Mouse (Mus musculus): ENCODE data around the gene Id2. TPM values are rescaled to one million over a fixed set of nuclear protein-coding genes. Genes with fewer than 3 reads are reported as not detected.

Id2 gene
- polyA plus RNA-seq, 1 experiment from 2014 or later: 373 TPM

GRCm38 (mm10) chr12:25124431-25125238 lies 27.7 kb upstream of the Id2 start:
- no peaks in the 10 kb centered on the region for H3K27me3 ChIP-seq
- no peak overlapping the region for H3K9ac ChIP-seq (replicated peaks)
- H3K4me1 ChIP-seq (replicated peaks): peaks cover 57% of the 10 kb centered on the region
- 12% methylated on average over 19 of the region's 19 CpGs for WGBS
- no peak overlapping the region for H3K4me3 ChIP-seq (replicated peaks)
- ATAC-seq (ENCODE audit: insufficient number of reproducible peaks, insufficient read depth, low FRiP score, low TSS enrichment, low read depth): peak; percentile 43; the same call in 1 of the 2 replicates
- no peaks in the 10 kb centered on the region for H3K36me3 ChIP-seq
- peak overlapping the region; percentile 36 for H3K27ac ChIP-seq
- peak overlapping the region; percentile 29; the same call in 1 of the 2 replicates for H3K4me2 ChIP-seq
- H3K9me3 ChIP-seq: no peaks in the 10 kb centered on the region

DNA sequence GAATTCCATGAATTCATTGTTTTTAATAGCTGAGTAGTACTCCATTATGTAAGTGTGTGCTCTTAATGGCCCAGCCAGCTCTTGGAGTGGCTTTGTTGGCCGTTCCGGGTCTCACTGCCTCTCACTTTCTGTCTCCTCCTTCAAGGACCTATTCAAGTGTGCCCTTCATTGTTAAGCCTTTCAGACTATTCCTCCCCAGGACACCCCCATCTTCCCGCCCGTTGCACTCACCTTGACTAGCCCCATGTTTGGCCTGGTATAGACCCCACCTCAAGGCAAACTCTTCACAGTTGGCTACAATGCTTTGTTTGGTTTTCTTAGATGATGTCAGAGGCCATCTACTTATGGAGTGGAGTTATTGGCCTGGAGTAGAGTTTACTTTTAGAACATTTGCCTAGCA lies 23.8 kb upstream of the Id2 start:
- no peak for ATAC-seq (ENCODE audit: insufficient number of reproducible peaks, insufficient read depth, low FRiP score, low TSS enrichment, low read depth)
- Histone ChIP-seq H3K4me3 (replicated peaks) (no peak overlapping the region), H3K4me1 (replicated peaks) (peaks cover 24% of the 10 kb centered on the region), H3K4me2 (no peak overlapping the region), H3K36me3 (no peaks in the 10 kb centered on the region), H3K27me3 (no peaks in the 10 kb centered on the region), H3K9me3 (no peaks in the 10 kb centered on the region), H3K9ac (replicated peaks) (no peak overlapping the region), H3K27ac (no peak overlapping the region)
- 95% methylated on average over 4 of the region's 4 CpGs for WGBS

DNA sequence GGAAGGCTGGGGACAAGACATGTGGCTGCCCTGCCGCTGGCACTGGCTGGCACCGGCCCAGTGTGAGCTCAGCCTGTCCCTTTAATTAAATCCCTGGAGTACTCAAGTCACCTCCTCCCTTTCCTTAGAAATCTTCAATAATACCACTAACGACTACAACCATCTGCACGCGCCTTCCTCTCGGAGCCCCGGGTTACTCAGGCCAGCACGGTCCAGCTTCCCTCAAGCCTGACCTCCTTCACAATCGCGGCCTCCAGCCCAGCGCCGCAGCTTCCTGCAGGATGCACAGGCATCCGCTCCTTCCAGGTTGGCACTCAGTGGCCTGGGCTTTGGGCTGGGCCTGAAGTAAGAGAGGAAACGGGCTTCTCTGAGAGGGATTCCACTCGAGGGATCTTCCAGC lies 22.3 kb upstream of the Id2 start:
- Histone ChIP-seq H3K9ac (replicated peaks) (no peak overlapping the region), H3K4me2 (no peak overlapping the region), H3K36me3 (no peaks in the 10 kb centered on the region), H3K4me1 (replicated peaks) (peaks cover 9% of the 10 kb centered on the region), H3K27me3 (no peaks in the 10 kb centered on the region), H3K9me3 (no peaks in the 10 kb centered on the region), H3K27ac (no peak overlapping the region), H3K4me3 (replicated peaks) (no peak overlapping the region)
- no peak for ATAC-seq (ENCODE audit: insufficient number of reproducible peaks, insufficient read depth, low FRiP score, low TSS enrichment, low read depth)
- WGBS: 55% methylated on average over 15 of the region's 15 CpGs

- no peak overlapping the region for H3K27ac ChIP-seq
Observed at GRCm38 (mm10) chr12:25117856-25118511, 21.0 kb upstream of the Id2 start.

GRCm38 (mm10) chr12:25116126-25116525 lies 19.2 kb upstream of the Id2 start:
- ATAC-seq (ENCODE audit: insufficient number of reproducible peaks, insufficient read depth, low FRiP score, low TSS enrichment, low read depth): no peak
- Histone ChIP-seq H3K36me3 (no peaks in the 10 kb centered on the region), H3K9me3 (no peaks in the 10 kb centered on the region), H3K27ac (no peak overlapping the region), H3K4me1 (replicated peaks) (no peaks in the 10 kb centered on the region), H3K27me3 (no peaks in the 10 kb centered on the region), H3K4me2 (no peak overlapping the region), H3K4me3 (replicated peaks) (no peak overlapping the region), H3K9ac (replicated peaks) (no peak overlapping the region)
- WGBS: 79% methylated on average over 2 of the region's 2 CpGs

More at GRCm38 (mm10) chr12:25117856-25118511, 21.0 kb upstream of the Id2 start:
- Histone ChIP-seq H3K4me3 (replicated peaks) (no peak overlapping the region), H3K9ac (replicated peaks) (no peak overlapping the region), H3K9me3 (no peaks in the 10 kb centered on the region), H3K36me3 (no peaks in the 10 kb centered on the region), H3K27me3 (no peaks in the 10 kb centered on the region), H3K4me2 (no peak overlapping the region), H3K4me1 (replicated peaks) (no peaks in the 10 kb centered on the region)
- WGBS: 83% methylated on average over 4 of the region's 4 CpGs
- no peak for ATAC-seq (ENCODE audit: insufficient number of reproducible peaks, insufficient read depth, low FRiP score, low TSS enrichment, low read depth)

GRCm38 (mm10) chr12:25114426-25114825 lies 17.5 kb upstream of the Id2 start:
- no peak overlapping the region for H3K4me2 ChIP-seq
- H3K9me3 ChIP-seq: no peaks in the 10 kb centered on the region
- ATAC-seq (ENCODE audit: insufficient number of reproducible peaks, insufficient read depth, low FRiP score, low TSS enrichment, low read depth): no peak
- WGBS: 74% methylated on average over 1 of the region's 1 CpGs
- H3K4me3 ChIP-seq (replicated peaks): no peak overlapping the region
- H3K36me3 ChIP-seq: no peaks in the 10 kb centered on the region
- no peaks in the 10 kb centered on the region for H3K4me1 ChIP-seq (replicated peaks)
- H3K9ac ChIP-seq (replicated peaks): no peak overlapping the region
- no peak overlapping the region for H3K27ac ChIP-seq
- H3K27me3 ChIP-seq: no peaks in the 10 kb centered on the region

DNA sequence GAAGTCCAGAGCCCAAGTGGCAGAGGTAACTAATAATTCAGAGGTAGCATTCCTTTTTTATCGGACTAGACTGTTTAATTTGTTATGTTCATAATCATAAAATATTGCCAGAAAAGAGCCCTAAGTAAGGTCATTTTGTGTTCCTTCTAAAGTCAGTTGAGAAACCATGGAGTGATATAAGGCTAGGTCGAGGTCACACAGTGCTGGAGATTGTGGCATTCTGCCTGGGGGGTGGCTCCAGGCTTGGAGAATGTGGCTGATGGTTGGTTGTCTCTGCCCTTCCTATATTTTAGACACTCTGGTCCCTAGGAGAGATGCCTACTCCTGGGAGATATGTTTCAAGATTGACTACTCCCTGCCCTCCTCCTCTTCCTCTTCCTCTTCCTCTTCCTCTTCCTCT lies 16.4 kb upstream of the Id2 start:
- Histone ChIP-seq H3K4me1 (replicated peaks) (no peaks in the 10 kb centered on the region), H3K9me3 (no peaks in the 10 kb centered on the region), H3K27ac (no peak overlapping the region), H3K4me2 (no peak overlapping the region), H3K27me3 (no peaks in the 10 kb centered on the region), H3K9ac (replicated peaks) (no peak overlapping the region), H3K4me3 (replicated peaks) (no peak overlapping the region), H3K36me3 (no peaks in the 10 kb centered on the region)
- 81% methylated on average over 2 of the region's 2 CpGs for WGBS
- ATAC-seq (ENCODE audit: insufficient number of reproducible peaks, insufficient read depth, low FRiP score, low TSS enrichment, low read depth): no peak

- no peak for ATAC-seq (ENCODE audit: insufficient number of reproducible peaks, insufficient read depth, low FRiP score, low TSS enrichment, low read depth)
- no peaks in the 10 kb centered on the region for H3K9me3 ChIP-seq
- H3K4me2 ChIP-seq: no peak overlapping the region
- H3K4me1 ChIP-seq (replicated peaks): no peaks in the 10 kb centered on the region
- WGBS: 98% methylated on average over 2 of the region's 2 CpGs
- no peak overlapping the region for H3K9ac ChIP-seq (replicated peaks)
- no peaks in the 10 kb centered on the region for H3K27me3 ChIP-seq
- no peak overlapping the region for H3K27ac ChIP-seq
- H3K36me3 ChIP-seq: no peaks in the 10 kb centered on the region
- no peak overlapping the region for H3K4me3 ChIP-seq (replicated peaks)
Observed at GRCm38 (mm10) chr12:25112806-25113205, 15.9 kb upstream of the Id2 start.

- Histone ChIP-seq H3K27me3 (no peaks in the 10 kb centered on the region), H3K9me3 (no peaks in the 10 kb centered on the region), H3K4me2 (no peak overlapping the region), H3K27ac (no peak overlapping the region), H3K9ac (replicated peaks) (no peak overlapping the region), H3K4me3 (replicated peaks) (no peak overlapping the region), H3K36me3 (no peaks in the 10 kb centered on the region), H3K4me1 (replicated peaks) (no peaks in the 10 kb centered on the region)
- no peak for ATAC-seq (ENCODE audit: insufficient number of reproducible peaks, insufficient read depth, low FRiP score, low TSS enrichment, low read depth)
- 87% methylated on average over 7 of the region's 7 CpGs for WGBS
Observed at GRCm38 (mm10) chr12:25110682-25111078, 13.7 kb upstream of the Id2 start.

GRCm38 (mm10) chr12:25109971-25110681 lies 13.2 kb upstream of the Id2 start:
- no peak overlapping the region for H3K9ac ChIP-seq (replicated peaks)
- H3K4me2 ChIP-seq: no peak overlapping the region
- no peak for ATAC-seq (ENCODE audit: insufficient number of reproducible peaks, insufficient read depth, low FRiP score, low TSS enrichment, low read depth)
- H3K9me3 ChIP-seq: no peaks in the 10 kb centered on the region
- H3K4me3 ChIP-seq (replicated peaks): no peak overlapping the region
- H3K27ac ChIP-seq: no peak overlapping the region
- WGBS: 63% methylated on average over 7 of the region's 7 CpGs
- H3K36me3 ChIP-seq: no peaks in the 10 kb centered on the region
- H3K4me1 ChIP-seq (replicated peaks): no peaks in the 10 kb centered on the region
- no peaks in the 10 kb centered on the region for H3K27me3 ChIP-seq

DNA sequence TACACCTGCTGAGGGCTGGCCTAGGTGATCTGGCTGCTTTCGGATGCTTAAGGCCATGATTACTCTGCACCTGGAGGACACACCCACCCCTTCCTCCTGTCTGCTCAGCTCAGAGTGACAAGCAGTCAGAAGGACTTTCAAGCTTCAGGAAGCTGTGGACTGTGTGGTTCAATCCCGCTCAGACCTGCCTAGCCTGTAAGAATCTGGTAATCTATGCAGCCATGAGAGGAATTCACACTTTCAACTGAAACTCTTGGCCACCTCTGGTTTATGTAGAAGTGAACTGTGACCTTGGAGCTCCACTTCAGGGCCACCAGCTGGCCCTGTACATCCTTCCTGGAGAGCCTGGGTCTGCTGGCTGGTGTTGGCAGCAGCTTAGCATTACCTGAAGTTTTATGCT lies 11.9 kb upstream of the Id2 start:
- ATAC-seq (ENCODE audit: insufficient number of reproducible peaks, insufficient read depth, low FRiP score, low TSS enrichment, low read depth): no peak
- H3K4me2 ChIP-seq: no peak overlapping the region
- no peak overlapping the region for H3K9ac ChIP-seq (replicated peaks)
- WGBS: 61% methylated on average over 2 of the region's 2 CpGs
- no peaks in the 10 kb centered on the region for H3K9me3 ChIP-seq
- no peaks in the 10 kb centered on the region for H3K27me3 ChIP-seq
- H3K4me3 ChIP-seq (replicated peaks): no peak overlapping the region
- no peaks in the 10 kb centered on the region for H3K36me3 ChIP-seq
- 0 out of 2 replicates have a peak, but pooled peaks cover under 1% of the 10 kb centered on the region for H3K4me1 ChIP-seq (replicated peaks)
- no peak overlapping the region for H3K27ac ChIP-seq

All from limb, embryonic 12.5 days (tissue).